Mouse (Mus musculus): Measurements from ENCODE around the gene Rgs7. TPM values are rescaled to one million over a fixed set of nuclear protein-coding genes. Genes with fewer than 3 reads are reported as not detected.

The Rgs7 gene
- polyA plus RNA-seq, 1 experiment: 0.16 TPM

DNA sequence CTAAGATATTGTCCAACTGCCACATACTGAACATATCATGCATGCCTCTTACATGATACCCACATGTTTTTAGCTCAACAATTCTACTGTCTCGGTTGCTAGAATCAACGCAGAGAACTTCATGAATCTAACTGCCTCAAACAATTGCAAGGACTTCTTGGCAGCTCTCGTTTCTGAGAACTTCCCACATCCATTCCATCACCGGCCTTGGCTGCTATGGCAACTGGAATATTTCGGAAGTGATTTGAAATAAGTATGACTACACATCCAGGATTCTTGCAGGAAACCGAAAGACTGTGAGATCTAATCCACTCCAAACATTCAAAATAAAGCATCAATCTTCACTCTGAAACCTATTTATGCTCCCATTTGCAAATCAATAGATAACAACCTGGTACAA lies 50.3 kb downstream of the Rgs7 start:
- Histone ChIP-seq H3K36me3 (ENCODE audit: control insufficient read depth, insufficient read depth) (no peaks in the 10 kb centered on the region), H3K27me3 (ENCODE audit: control insufficient read depth, insufficient read depth, insufficient read length) (no peaks in the 10 kb centered on the region), H3K4me3 (no peak overlapping the region), H3K4me2 (ENCODE audit: low read depth) (no peak overlapping the region), H3ac (ENCODE audit: control insufficient read depth, insufficient read length) (no peak overlapping the region), H3K79me2 (ENCODE audit: control insufficient read depth, insufficient read depth) (no peaks in the 10 kb centered on the region)
- TF ChIP-seq SRF (IDR thresholded peaks at IDR 0.05; ENCODE audit: control insufficient read depth, insufficient read length, low read depth) (no peak), MYOD1 (IDR thresholded peaks at IDR 0.05; ENCODE audit: control insufficient read depth in 1 of 3, insufficient read length in 2 of 3, low read depth in 2 of 3) (no peak), USF1 (IDR thresholded peaks at IDR 0.05; ENCODE audit: low read depth) (no peak), MAX (IDR thresholded peaks at IDR 0.05; ENCODE audit: low read depth) (no peak)

DNA sequence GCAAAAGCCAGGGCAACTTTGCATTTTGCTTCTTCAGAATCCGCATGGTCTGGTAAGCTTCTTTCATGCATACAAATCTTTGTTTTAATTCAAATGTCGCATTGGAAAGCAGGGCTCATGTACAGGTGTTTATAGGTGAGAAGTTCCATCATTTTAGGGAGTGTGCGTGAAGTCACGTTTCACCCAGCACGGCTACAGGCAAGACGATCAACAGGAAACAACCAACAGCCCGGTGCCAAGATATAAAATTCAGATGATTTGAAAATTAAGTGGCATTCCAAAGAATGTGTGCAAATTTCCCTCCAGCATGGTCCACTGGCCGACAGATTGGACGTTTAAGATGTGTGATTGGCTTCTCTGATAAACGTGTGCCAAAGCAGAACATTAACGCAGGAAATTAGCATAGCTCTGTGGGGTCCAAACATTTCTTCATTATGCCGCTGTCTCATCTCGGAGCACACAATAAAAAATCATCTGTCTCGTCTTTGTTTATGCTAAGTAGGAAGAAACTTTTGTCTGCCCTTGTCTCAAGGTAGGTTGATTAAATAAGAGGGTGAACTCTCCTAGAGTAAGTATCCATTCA lies 58.6 kb downstream of the Rgs7 start:
- Histone ChIP-seq H3ac (ENCODE audit: control insufficient read depth, insufficient read length) (no peak overlapping the region), H3K4me3 (no peak overlapping the region), H3K79me2 (ENCODE audit: control insufficient read depth, insufficient read depth) (no peaks in the 10 kb centered on the region), H3K36me3 (ENCODE audit: control insufficient read depth, insufficient read depth) (no peaks in the 10 kb centered on the region), H3K4me2 (ENCODE audit: low read depth) (no peak overlapping the region), H3K27me3 (ENCODE audit: control insufficient read depth, insufficient read depth, insufficient read length) (no peaks in the 10 kb centered on the region)
- TF ChIP-seq MYOD1 (IDR thresholded peaks at IDR 0.05; ENCODE audit: control insufficient read depth in 1 of 3, insufficient read length in 2 of 3, low read depth in 2 of 3): no peak
- TF ChIP-seq REST (IDR thresholded peaks at IDR 0.05; ENCODE audit: insufficient read depth, insufficient read length): no peak
- TF ChIP-seq POLR2AphosphoS2 (IDR thresholded peaks at IDR 0.05; ENCODE audit: insufficient read length, low read depth): no peak
- no peak for TF ChIP-seq SRF (IDR thresholded peaks at IDR 0.05; ENCODE audit: control insufficient read depth, insufficient read length, low read depth)
- TF ChIP-seq MAX (IDR thresholded peaks at IDR 0.05; ENCODE audit: low read depth): no peak
- TF ChIP-seq E2F4 (IDR thresholded peaks at IDR 0.05; ENCODE audit: insufficient read depth): no peak
- TF ChIP-seq TCF3 (IDR thresholded peaks at IDR 0.05; ENCODE audit: insufficient read length, low read depth): no peak
- no peak for TF ChIP-seq TCF12 (IDR thresholded peaks at IDR 0.05; ENCODE audit: insufficient read depth, poor library complexity, severe bottlenecking)
- no peak for TF ChIP-seq USF1 (IDR thresholded peaks at IDR 0.05; ENCODE audit: low read depth)
- no peak for TF ChIP-seq CEBPB (IDR thresholded peaks at IDR 0.05; ENCODE audit: insufficient read depth, poor library complexity, severe bottlenecking)

DNA sequence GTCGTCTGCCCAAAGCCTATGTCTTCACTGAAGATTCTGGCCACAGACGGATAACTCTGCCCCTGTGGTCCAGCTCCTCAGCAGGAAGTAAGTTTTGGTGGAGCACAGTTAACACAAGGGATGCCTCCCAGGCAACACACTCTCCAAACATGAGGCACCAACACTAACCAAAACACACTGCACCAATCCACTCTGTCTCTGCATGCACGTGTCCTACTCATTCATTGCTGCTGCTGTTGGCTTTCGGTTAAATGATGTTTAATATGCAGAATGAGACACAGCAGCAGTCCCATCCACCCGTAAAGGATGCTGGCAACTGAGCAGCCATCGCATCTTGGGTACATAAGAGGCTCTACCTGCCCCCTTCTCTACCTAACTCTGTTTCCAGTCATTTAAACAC lies 59.2 kb downstream of the Rgs7 start:
- Histone ChIP-seq H3K79me2 (ENCODE audit: control insufficient read depth, insufficient read depth) (no peaks in the 10 kb centered on the region), H3ac (ENCODE audit: control insufficient read depth, insufficient read length) (no peak overlapping the region), H3K4me3 (no peak overlapping the region), H3K27me3 (ENCODE audit: control insufficient read depth, insufficient read depth, insufficient read length) (no peaks in the 10 kb centered on the region), H3K4me2 (ENCODE audit: low read depth) (no peak overlapping the region), H3K36me3 (ENCODE audit: control insufficient read depth, insufficient read depth) (no peaks in the 10 kb centered on the region)
- TF ChIP-seq REST (IDR thresholded peaks at IDR 0.05; ENCODE audit: insufficient read depth, insufficient read length) (no peak), TCF12 (IDR thresholded peaks at IDR 0.05; ENCODE audit: insufficient read depth, poor library complexity, severe bottlenecking) (no peak), TCF3 (IDR thresholded peaks at IDR 0.05; ENCODE audit: insufficient read length, low read depth) (no peak)

DNA sequence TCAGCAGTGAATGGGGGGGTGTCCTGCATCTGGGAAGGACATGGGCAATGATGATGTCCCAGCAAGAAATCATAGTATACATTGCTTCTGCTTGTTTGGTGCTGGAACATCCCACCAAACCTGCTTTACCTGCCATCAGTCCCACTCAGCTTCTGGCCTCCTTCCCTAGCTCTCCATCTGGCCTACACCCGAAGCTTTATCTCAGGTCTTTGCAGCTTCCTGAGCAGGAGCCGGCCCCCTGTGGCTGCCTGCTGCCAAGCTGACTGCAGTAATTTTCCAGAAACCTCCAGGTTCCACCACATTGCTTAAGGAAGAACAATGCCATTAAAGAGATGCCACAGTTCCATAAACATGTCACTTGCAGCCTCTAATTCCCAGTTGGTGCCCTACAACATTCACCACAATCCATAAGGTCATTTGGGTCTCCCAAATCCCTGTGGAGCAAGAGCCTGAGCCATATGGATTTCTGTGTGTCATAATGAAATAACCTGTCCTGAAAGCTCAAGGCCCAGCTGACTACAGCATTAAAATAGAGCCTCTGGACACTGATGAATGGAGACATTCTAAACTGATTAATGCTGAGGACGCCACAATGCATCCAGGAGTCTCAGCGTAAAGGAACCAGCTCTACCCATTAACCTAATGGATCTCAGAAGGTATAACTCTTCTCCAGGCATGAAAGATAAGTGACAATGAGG lies 60.8 kb downstream of the Rgs7 start:
- Histone ChIP-seq H3K4me2 (ENCODE audit: low read depth) (no peak overlapping the region), H3K36me3 (ENCODE audit: control insufficient read depth, insufficient read depth) (no peaks in the 10 kb centered on the region), H3K27me3 (ENCODE audit: control insufficient read depth, insufficient read depth, insufficient read length) (no peaks in the 10 kb centered on the region), H3K79me2 (ENCODE audit: control insufficient read depth, insufficient read depth) (no peaks in the 10 kb centered on the region), H3ac (ENCODE audit: control insufficient read depth, insufficient read length) (no peak overlapping the region), H3K4me3 (no peak overlapping the region)
- TF ChIP-seq MAX (IDR thresholded peaks at IDR 0.05; ENCODE audit: low read depth): no peak
- no peak for TF ChIP-seq SRF (IDR thresholded peaks at IDR 0.05; ENCODE audit: control insufficient read depth, insufficient read length, low read depth)
- TF ChIP-seq E2F4 (IDR thresholded peaks at IDR 0.05; ENCODE audit: insufficient read depth): no peak
- TF ChIP-seq TCF3 (IDR thresholded peaks at IDR 0.05; ENCODE audit: insufficient read length, low read depth): no peak
- no peak for TF ChIP-seq POLR2A (IDR thresholded peaks at IDR 0.05; ENCODE audit: insufficient read length, low read depth)
- TF ChIP-seq USF1 (IDR thresholded peaks at IDR 0.05; ENCODE audit: low read depth): no peak
- TF ChIP-seq MYOG (IDR thresholded peaks at IDR 0.05; ENCODE audit: control insufficient read depth in 1 of 3, insufficient read depth in 1 of 3, insufficient read length in 2 of 3, low read depth in 2 of 3): no peak
- TF ChIP-seq POLR2AphosphoS2 (IDR thresholded peaks at IDR 0.05; ENCODE audit: insufficient read length, low read depth): no peak
- TF ChIP-seq TCF12 (IDR thresholded peaks at IDR 0.05; ENCODE audit: insufficient read depth, poor library complexity, severe bottlenecking): no peak
- TF ChIP-seq CEBPB (IDR thresholded peaks at IDR 0.05; ENCODE audit: insufficient read depth, poor library complexity, severe bottlenecking): no peak
- no peak for TF ChIP-seq REST (IDR thresholded peaks at IDR 0.05; ENCODE audit: insufficient read depth, insufficient read length)
- no peak for TF ChIP-seq MYOD1 (IDR thresholded peaks at IDR 0.05; ENCODE audit: control insufficient read depth in 1 of 3, insufficient read length in 2 of 3, low read depth in 2 of 3)

DNA sequence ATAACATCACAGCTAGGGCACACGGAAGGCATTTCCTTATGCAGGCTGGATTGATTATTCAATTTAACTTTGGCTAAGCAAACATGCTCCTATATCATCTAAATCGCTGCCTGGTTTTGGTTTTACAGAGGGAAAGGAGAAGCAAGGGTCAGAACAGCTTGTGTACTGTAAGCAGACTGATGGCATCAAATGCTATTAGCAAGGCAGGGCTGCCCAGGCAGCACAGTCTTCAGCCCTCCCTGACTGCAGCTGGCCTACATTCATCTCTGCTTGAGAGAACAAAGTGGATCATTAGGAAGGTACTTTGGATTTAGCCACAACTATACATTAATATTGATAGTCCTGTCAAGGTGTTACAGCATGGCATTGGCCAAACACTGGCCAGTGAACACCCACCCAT lies 65.2 kb downstream of the Rgs7 start:
- Histone ChIP-seq H3ac (ENCODE audit: control insufficient read depth, insufficient read length) (no peak overlapping the region), H3K4me2 (ENCODE audit: low read depth) (no peak overlapping the region), H3K79me2 (ENCODE audit: control insufficient read depth, insufficient read depth) (no peaks in the 10 kb centered on the region), H3K4me3 (no peak overlapping the region), H3K27me3 (ENCODE audit: control insufficient read depth, insufficient read depth, insufficient read length) (no peaks in the 10 kb centered on the region), H3K36me3 (ENCODE audit: control insufficient read depth, insufficient read depth) (no peaks in the 10 kb centered on the region)
- TF ChIP-seq POLR2A (IDR thresholded peaks at IDR 0.05; ENCODE audit: insufficient read length, low read depth) (no peak), MYOD1 (IDR thresholded peaks at IDR 0.05; ENCODE audit: control insufficient read depth in 1 of 3, insufficient read length in 2 of 3, low read depth in 2 of 3) (no peak), MYOG (IDR thresholded peaks at IDR 0.05; ENCODE audit: control insufficient read depth in 1 of 3, insufficient read depth in 1 of 3, insufficient read length in 2 of 3, low read depth in 2 of 3) (no peak), CEBPB (IDR thresholded peaks at IDR 0.05; ENCODE audit: insufficient read depth, poor library complexity, severe bottlenecking) (no peak), POLR2AphosphoS2 (IDR thresholded peaks at IDR 0.05; ENCODE audit: insufficient read length, low read depth) (no peak), E2F4 (IDR thresholded peaks at IDR 0.05; ENCODE audit: insufficient read depth) (no peak), SRF (IDR thresholded peaks at IDR 0.05; ENCODE audit: control insufficient read depth, insufficient read length, low read depth) (no peak), MAX (IDR thresholded peaks at IDR 0.05; ENCODE audit: low read depth) (no peak), USF1 (IDR thresholded peaks at IDR 0.05; ENCODE audit: low read depth) (no peak), TCF12 (IDR thresholded peaks at IDR 0.05; ENCODE audit: insufficient read depth, poor library complexity, severe bottlenecking) (no peak), TCF3 (IDR thresholded peaks at IDR 0.05; ENCODE audit: insufficient read length, low read depth) (no peak), REST (IDR thresholded peaks at IDR 0.05; ENCODE audit: insufficient read depth, insufficient read length) (no peak)
